Mouse (Mus musculus) midbrain, embryonic 16.5 days (tissue): ENCODE data around the gene Pou1f1. TPM values are rescaled to one million over a fixed set of nuclear protein-coding genes. Genes with fewer than 3 reads are reported as not detected.

Experiments
- ATAC-seq: fragments of 200-750 bp; cut with Nextera tagmentation; 2 replicates; pipeline ENCODE4 v1.8.0; 2017; ENCODE audit warnings: moderate TSS enrichment
- H3K27ac ChIP-seq: fragments of 300-500 bp; sonication (generic); 2 replicates; pipeline ENCODE4 v1.5.1; 2014; ENCODE audit warnings: mild to moderate bottlenecking, low read length, mixed read lengths
- H3K27me3 ChIP-seq: fragments of 300-500 bp; sonication (generic); 2 replicates; pipeline ENCODE4 v1.6.1; 2014; ENCODE audit warnings: low read depth, low read length, mixed read lengths; ENCODE audit not compliant: control insufficient read depth, insufficient read depth
- H3K36me3 ChIP-seq: fragments of 300-500 bp; sonication (generic); 2 replicates; pipeline ENCODE4 v1.6.1; 2014; ENCODE audit warnings: mild to moderate bottlenecking, low read length, moderate library complexity, mixed read lengths; ENCODE audit not compliant: control insufficient read depth, insufficient read depth
- H3K4me1 ChIP-seq: fragments of 300-500 bp; sonication (generic); 2 replicates; pipeline ENCODE4 v1.6.1; 2014; ENCODE audit warnings: mild to moderate bottlenecking, low read length, mixed read lengths; ENCODE audit not compliant: control insufficient read depth, insufficient read depth
- H3K4me2 ChIP-seq: fragments of 300-500 bp; sonication (generic); 2 replicates; pipeline ENCODE4 v1.6.1; 2014; ENCODE audit warnings: mild to moderate bottlenecking, low read length, mixed read lengths
- H3K4me3 ChIP-seq: fragments of 300-500 bp; sonication (generic); 2 replicates; pipeline ENCODE4 v1.5.1; 2014; ENCODE audit warnings: low read depth, mild to moderate bottlenecking, low read length, moderate library complexity, mixed read lengths
- H3K9ac ChIP-seq: fragments of 300-500 bp; sonication (generic); 2 replicates; pipeline ENCODE4 v1.6.1; 2014; ENCODE audit warnings: low read depth, low read length, mixed read lengths
- H3K9me3 ChIP-seq: fragments of 300-500 bp; sonication (generic); replicated peaks from 2 replicates; pipeline ENCODE4 v1.6.1; 2014; ENCODE audit warnings: mild to moderate bottlenecking, low read length, mixed read lengths; ENCODE audit not compliant: control insufficient read depth, poor library complexity, severe bottlenecking
- WGBS: fragments of 180-500 bp; shearing (Covaris S2); extraction: QIAGEN DNeasy Blood & Tissue Kit; methylation state at CpG from one replicate; pipeline ENCODE4 v1.1.7; 2014; 5-methylcytosine and 5-hydroxymethylcytosine counted together
- polyA plus RNA-seq: library from polyadenylated mRNA; unstranded; fragments of >200 nt; fragmentation: Nextera tagmentation; extraction: Ambion mirVana; gene quantifications from 2 replicates; pipeline ENCODE4 v1.2.1, GENCODE M21; 2015

Gene Pou1f1
- polyA plus RNA-seq, 1 experiment from 2014 or later: not detected

- no peak for ATAC-seq
- no peak overlapping the region for H3K4me3 ChIP-seq
- H3K4me1 ChIP-seq: no peaks in the 10 kb centered on the region
- H3K36me3 ChIP-seq: no peaks in the 10 kb centered on the region
- no peaks in the 10 kb centered on the region for H3K27me3 ChIP-seq
- no peak overlapping the region for H3K9ac ChIP-seq
- WGBS: 4% methylated on average over 5 of the region's 5 CpGs
- no peak overlapping the region for H3K4me2 ChIP-seq
- no peak overlapping the region for H3K27ac ChIP-seq
- no peaks in the 10 kb centered on the region for H3K9me3 ChIP-seq
These were observed 9.3 kb downstream of the Pou1f1 start for GRCm38 (mm10) chr16:65529589-65529988.

- ATAC-seq: no peak
- H3K4me3 ChIP-seq: no peak overlapping the region
- H3K27ac ChIP-seq: no peak overlapping the region
- no peak overlapping the region for H3K4me2 ChIP-seq
- H3K9ac ChIP-seq: no peak overlapping the region
- no peaks in the 10 kb centered on the region for H3K36me3 ChIP-seq
- H3K9me3 ChIP-seq: no peaks in the 10 kb centered on the region
- H3K4me1 ChIP-seq: no peaks in the 10 kb centered on the region
- 71% methylated on average over 8 of the region's 8 CpGs for WGBS
- H3K27me3 ChIP-seq: no peaks in the 10 kb centered on the region; the same call in 1 of the 2 replicates
These were observed 11.4 kb downstream of the Pou1f1 start for GRCm38 (mm10) chr16:65531663-65532062.

DNA sequence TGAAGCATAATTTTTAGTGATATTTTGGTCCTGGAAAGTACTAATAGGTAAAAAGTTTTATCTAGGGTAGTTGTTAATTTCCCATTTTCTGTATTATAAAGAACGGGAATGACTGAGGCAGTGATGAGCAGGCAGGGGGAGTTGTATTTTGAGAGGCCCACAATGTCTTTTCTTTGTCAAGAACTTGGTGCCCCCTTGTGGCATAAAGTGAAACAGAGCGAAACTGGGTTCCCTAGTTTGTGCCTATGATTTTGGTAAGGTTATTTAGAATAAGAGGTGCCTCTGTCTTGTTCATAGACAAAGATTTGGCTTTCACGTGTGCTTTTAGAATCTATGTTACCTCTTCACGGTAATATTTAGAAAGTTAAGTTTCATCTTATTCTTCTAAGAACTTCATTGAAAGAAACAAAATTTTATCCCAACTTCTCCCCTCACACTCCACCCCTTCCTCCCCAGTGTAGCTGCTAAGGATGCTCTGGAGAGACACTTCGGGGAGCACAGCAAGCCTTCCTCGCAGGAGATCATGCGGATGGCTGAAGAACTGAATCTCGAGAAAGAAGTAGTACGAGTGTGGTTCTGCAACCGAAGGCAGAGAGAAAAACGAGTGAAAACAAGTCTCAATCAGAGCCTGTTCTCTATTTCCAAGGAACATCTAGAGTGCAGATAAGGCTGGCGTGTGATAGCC, 13.1 kb downstream of the Pou1f1 start:
- Histone ChIP-seq H3K27ac (no peak overlapping the region), H3K36me3 (peaks cover 3% of the 10 kb centered on the region; the same call in 1 of the 2 replicates), H3K4me3 (no peak overlapping the region), H3K27me3 (no peaks in the 10 kb centered on the region; the same call in 1 of the 2 replicates), H3K4me1 (no peaks in the 10 kb centered on the region), H3K9ac (no peak overlapping the region), H3K9me3 (no peaks in the 10 kb centered on the region), H3K4me2 (no peak overlapping the region)
- 30% methylated on average over 12 of the region's 12 CpGs for WGBS
- ATAC-seq: no peak

DNA sequence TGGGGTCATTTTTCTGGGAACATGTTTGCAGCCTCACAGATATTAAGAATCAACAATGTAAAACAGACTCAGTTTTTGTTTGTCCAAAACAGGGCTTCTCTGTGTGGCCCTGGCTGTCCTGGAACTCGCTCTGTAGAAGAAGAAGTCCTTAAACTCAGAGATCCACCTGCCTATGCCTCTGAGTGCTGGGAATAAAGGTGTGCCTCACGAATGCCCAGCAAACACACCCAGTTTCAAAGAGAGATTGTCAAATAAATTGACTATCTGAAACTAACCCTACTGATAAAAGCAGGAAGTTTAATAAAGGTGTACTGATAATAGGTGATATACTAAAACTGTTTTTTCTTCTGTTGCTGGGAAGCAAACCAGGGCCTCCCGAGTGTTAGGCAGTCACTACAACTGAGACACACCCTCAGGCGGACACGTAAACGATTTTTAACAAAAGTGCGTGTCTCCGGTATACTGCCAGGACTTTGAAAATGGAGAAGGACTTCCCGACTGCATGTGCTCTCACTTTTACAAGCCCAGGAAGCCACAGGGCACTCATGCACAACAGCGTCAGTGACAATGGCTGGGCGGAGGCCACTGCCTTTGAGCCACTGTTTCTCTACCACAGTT, 23.5 kb downstream of the Pou1f1 start:
- Histone ChIP-seq H3K9ac (no peak overlapping the region), H3K4me2 (no peak overlapping the region), H3K27ac (no peak overlapping the region), H3K9me3 (no peaks in the 10 kb centered on the region), H3K4me3 (no peak overlapping the region), H3K36me3 (peaks cover 19% of the 10 kb centered on the region), H3K27me3 (no peaks in the 10 kb centered on the region), H3K4me1 (no peaks in the 10 kb centered on the region)
- no peak for ATAC-seq
- WGBS: 82% methylated on average over 11 of the region's 11 CpGs

DNA sequence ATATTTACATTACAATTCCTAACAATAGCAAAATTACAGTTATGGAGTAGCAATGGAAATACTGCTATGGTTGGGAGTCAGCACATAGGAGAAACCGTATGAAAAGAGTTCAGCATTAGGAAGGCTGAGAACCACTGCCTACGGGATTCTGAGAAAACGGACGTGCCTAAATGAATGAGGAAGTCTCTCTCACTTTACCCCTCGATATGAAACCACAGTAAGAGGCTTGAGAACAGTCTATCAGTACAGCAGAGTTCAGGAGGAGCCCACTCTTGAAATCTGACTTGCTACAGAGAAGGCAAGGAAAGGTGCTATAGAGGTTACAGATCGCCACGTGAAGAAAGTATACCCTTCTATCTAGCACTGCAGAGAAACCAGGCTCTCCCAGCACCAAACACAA, 28.6 kb downstream of the Pou1f1 start:
- H3K9me3 ChIP-seq: no peaks in the 10 kb centered on the region
- H3K27ac ChIP-seq: no peak overlapping the region
- H3K4me1 ChIP-seq: no peaks in the 10 kb centered on the region
- no peak overlapping the region for H3K9ac ChIP-seq
- WGBS: 91% methylated on average over 7 of the region's 7 CpGs
- H3K27me3 ChIP-seq: no peaks in the 10 kb centered on the region
- ATAC-seq: no peak
- H3K4me3 ChIP-seq: no peak overlapping the region
- H3K36me3 ChIP-seq: 0 out of 2 replicates have a peak, but pooled peaks cover 7% of the 10 kb centered on the region
- no peak overlapping the region for H3K4me2 ChIP-seq

GRCm38 (mm10) chr16:65550814-65551213, 30.5 kb downstream of the Pou1f1 start:
- Histone ChIP-seq H3K4me3 (no peak overlapping the region), H3K9ac (no peak overlapping the region), H3K36me3 (0 out of 2 replicates have a peak, but pooled peaks cover 2% of the 10 kb centered on the region), H3K4me1 (no peaks in the 10 kb centered on the region), H3K4me2 (no peak overlapping the region), H3K27ac (no peak overlapping the region), H3K9me3 (no peaks in the 10 kb centered on the region), H3K27me3 (no peaks in the 10 kb centered on the region)
- ATAC-seq: no peak
- WGBS: 84% methylated on average over 13 of the region's 13 CpGs

DNA sequence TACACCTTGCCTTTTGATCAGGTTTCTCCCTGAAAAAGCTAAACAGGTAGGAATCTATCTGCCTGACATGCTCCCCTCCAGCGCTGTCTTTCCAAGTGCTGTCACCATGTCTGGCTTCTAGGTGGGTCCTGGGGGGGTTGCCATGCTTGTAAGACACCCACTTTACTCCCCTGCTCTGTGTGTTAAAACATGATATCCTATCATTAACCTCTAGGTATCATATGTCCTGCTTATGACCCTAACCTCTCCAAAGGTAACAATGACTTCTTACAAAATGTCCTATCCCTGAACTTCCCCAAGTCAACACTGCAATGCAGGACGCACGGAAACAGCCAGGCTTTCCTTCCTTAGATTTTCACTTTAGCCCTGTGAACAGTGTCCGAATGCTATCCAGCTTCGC, 34.0 kb downstream of the Pou1f1 start:
- H3K9ac ChIP-seq: no peak overlapping the region
- H3K9me3 ChIP-seq: no peaks in the 10 kb centered on the region
- ATAC-seq: no peak
- H3K4me3 ChIP-seq: no peak overlapping the region
- H3K27me3 ChIP-seq: no peaks in the 10 kb centered on the region
- no peak overlapping the region for H3K4me2 ChIP-seq
- H3K27ac ChIP-seq: no peak overlapping the region
- no peaks in the 10 kb centered on the region for H3K36me3 ChIP-seq
- H3K4me1 ChIP-seq: 0 out of 2 replicates have a peak, but pooled peaks cover under 1% of the 10 kb centered on the region
- WGBS: 89% methylated on average over 5 of the region's 5 CpGs

DNA sequence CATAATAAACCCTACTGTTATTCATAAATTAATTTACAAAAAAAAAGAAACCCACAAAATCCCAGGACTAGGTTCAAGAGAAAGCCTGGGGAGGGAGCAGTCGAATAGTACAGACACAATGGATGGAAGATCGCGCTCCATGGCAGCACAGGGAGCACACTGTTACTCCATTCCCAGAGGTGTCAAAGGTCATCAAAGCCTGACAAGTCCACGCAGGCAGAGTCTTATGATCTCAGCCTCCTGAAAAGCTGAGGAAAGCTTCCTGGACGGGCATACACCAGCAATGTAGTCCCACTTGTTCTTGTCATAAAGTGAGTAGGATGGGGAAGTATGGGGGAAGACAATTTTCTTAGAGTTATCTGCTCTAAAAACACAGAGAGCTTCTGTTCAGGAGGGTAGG, 37.1 kb downstream of the Pou1f1 start:
- no peak for ATAC-seq
- no peaks in the 10 kb centered on the region for H3K36me3 ChIP-seq
- no peak overlapping the region for H3K9ac ChIP-seq
- H3K4me2 ChIP-seq: no peak overlapping the region
- H3K27ac ChIP-seq: no peak overlapping the region
- WGBS: 72% methylated on average over 5 of the region's 5 CpGs
- no peaks in the 10 kb centered on the region for H3K9me3 ChIP-seq
- no peaks in the 10 kb centered on the region for H3K27me3 ChIP-seq
- H3K4me1 ChIP-seq: peaks cover 13% of the 10 kb centered on the region
- H3K4me3 ChIP-seq: no peak overlapping the region

DNA sequence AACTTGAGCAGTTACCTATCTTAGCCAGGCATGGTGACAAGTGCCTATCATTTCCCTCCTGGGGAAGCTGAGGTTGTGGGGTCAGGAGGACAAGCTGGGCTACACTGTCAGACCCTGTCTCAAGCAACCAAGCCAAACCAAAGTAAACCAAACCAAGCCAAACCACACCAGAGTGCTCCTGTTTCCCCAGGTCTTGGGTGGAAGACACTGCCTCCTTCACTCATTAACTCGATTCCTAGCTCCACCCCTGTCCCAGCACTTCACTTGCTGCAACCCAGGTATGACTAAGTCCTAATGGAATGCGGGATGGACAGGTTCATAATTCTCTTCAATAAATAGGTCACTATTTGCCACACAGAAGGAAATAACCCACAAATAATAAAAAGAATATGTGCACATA, 39.3 kb downstream of the Pou1f1 start:
- H3K9ac ChIP-seq: no peak overlapping the region
- WGBS: 84% methylated on average over 2 of the region's 2 CpGs
- no peak overlapping the region for H3K27ac ChIP-seq
- no peak overlapping the region for H3K4me2 ChIP-seq
- no peaks in the 10 kb centered on the region for H3K36me3 ChIP-seq
- peaks cover 13% of the 10 kb centered on the region for H3K4me1 ChIP-seq
- no peak overlapping the region for H3K4me3 ChIP-seq
- ATAC-seq: no peak
- H3K9me3 ChIP-seq: no peaks in the 10 kb centered on the region
- no peaks in the 10 kb centered on the region for H3K27me3 ChIP-seq
